Mouse (Mus musculus): ENCODE measurements around the gene Ppp1r12a.

The Ppp1r12a gene

GRCm38 (mm10) chr10:108162297-108163020 is 466 bp downstream of the Ppp1r12a start:
- peak; percentile 56 for DNase-seq (ENCODE audit: extremely low spot score)

GRCm38 (mm10) chr10:108163021-108163410 is 1.0 kb downstream of the Ppp1r12a start:
- DNase-seq (ENCODE audit: extremely low spot score), result no peak

GRCm38 (mm10) chr10:108163451-108163850 is 1.5 kb downstream of the Ppp1r12a start:
- no peak for DNase-seq (ENCODE audit: extremely low spot score)

GRCm38 (mm10) chr10:108167823-108168222 is 5.8 kb downstream of the Ppp1r12a start:
- DNase-seq (ENCODE audit: extremely low spot score), result no peak

- no peak for DNase-seq (ENCODE audit: extremely low spot score)
Observed at GRCm38 (mm10) chr10:108170818-108171217, 8.8 kb downstream of the Ppp1r12a start.

GRCm38 (mm10) chr10:108171637-108172036 is 9.6 kb downstream of the Ppp1r12a start:
- no peak for DNase-seq (ENCODE audit: extremely low spot score)

GRCm38 (mm10) chr10:108172817-108173563 is 11.0 kb downstream of the Ppp1r12a start:
- no peak for DNase-seq (ENCODE audit: extremely low spot score)

- DNase-seq (ENCODE audit: extremely low spot score), result no peak
Observed at GRCm38 (mm10) chr10:108174107-108174506, 12.1 kb downstream of the Ppp1r12a start.

GRCm38 (mm10) chr10:108175885-108176284 is 13.9 kb downstream of the Ppp1r12a start:
- no peak for DNase-seq (ENCODE audit: extremely low spot score)

- DNase-seq (ENCODE audit: extremely low spot score), result no peak
Observed at GRCm38 (mm10) chr10:108178285-108178848, 16.4 kb downstream of the Ppp1r12a start.

- DNase-seq (ENCODE audit: extremely low spot score), result no peak
Observed at GRCm38 (mm10) chr10:108179404-108179803, 17.4 kb downstream of the Ppp1r12a start.

GRCm38 (mm10) chr10:108180313-108180712 is 18.3 kb downstream of the Ppp1r12a start:
- no peak for DNase-seq (ENCODE audit: extremely low spot score)

- DNase-seq (ENCODE audit: extremely low spot score), result no peak
Observed at GRCm38 (mm10) chr10:108181893-108182292, 19.9 kb downstream of the Ppp1r12a start.

GRCm38 (mm10) chr10:108182386-108182785 is 20.4 kb downstream of the Ppp1r12a start:
- DNase-seq (ENCODE audit: extremely low spot score), result no peak

GRCm38 (mm10) chr10:108184763-108185162 is 22.8 kb downstream of the Ppp1r12a start:
- no peak for DNase-seq (ENCODE audit: extremely low spot score)

- no peak for DNase-seq (ENCODE audit: extremely low spot score)
Observed at GRCm38 (mm10) chr10:108185265-108185664, 23.3 kb downstream of the Ppp1r12a start.

GRCm38 (mm10) chr10:108189303-108189702 is 27.3 kb downstream of the Ppp1r12a start:
- DNase-seq (ENCODE audit: extremely low spot score), result no peak

GRCm38 (mm10) chr10:108189986-108190385 is 28.0 kb downstream of the Ppp1r12a start:
- DNase-seq (ENCODE audit: extremely low spot score), result no peak

- DNase-seq (ENCODE audit: extremely low spot score), result no peak
Observed at GRCm38 (mm10) chr10:108190626-108191025, 28.6 kb downstream of the Ppp1r12a start.

GRCm38 (mm10) chr10:108191381-108191787 is 29.4 kb downstream of the Ppp1r12a start:
- no peak for DNase-seq (ENCODE audit: extremely low spot score)

- DNase-seq (ENCODE audit: extremely low spot score), result no peak
Observed at GRCm38 (mm10) chr10:108192306-108192705, 30.3 kb downstream of the Ppp1r12a start.

GRCm38 (mm10) chr10:108196124-108196523 is 34.1 kb downstream of the Ppp1r12a start:
- DNase-seq (ENCODE audit: extremely low spot score), result no peak

GRCm38 (mm10) chr10:108197498-108197897 is 35.5 kb downstream of the Ppp1r12a start:
- DNase-seq (ENCODE audit: extremely low spot score), result no peak

Data from embryo, embryonic 9.5 days (tissue).